Mouse (Mus musculus) stomach, adult 2 months (tissue): ENCODE measurements around the gene Rxra. TPM values are rescaled to one million over a fixed set of nuclear protein-coding genes. Genes with fewer than 3 reads are reported as not detected.

Experiments used
- polyA plus RNA-seq: library from polyadenylated mRNA; depleted of rRNA; stranded (reverse); fragments of >200 nt; gene quantifications from 2 replicates; pipeline ENCODE4 v1.2.3, GENCODE M21; 2012; rRNA removed

Rxra gene
- 56.2 and 71.5 TPM in 2 replicates for polyA plus RNA-seq

DNA sequence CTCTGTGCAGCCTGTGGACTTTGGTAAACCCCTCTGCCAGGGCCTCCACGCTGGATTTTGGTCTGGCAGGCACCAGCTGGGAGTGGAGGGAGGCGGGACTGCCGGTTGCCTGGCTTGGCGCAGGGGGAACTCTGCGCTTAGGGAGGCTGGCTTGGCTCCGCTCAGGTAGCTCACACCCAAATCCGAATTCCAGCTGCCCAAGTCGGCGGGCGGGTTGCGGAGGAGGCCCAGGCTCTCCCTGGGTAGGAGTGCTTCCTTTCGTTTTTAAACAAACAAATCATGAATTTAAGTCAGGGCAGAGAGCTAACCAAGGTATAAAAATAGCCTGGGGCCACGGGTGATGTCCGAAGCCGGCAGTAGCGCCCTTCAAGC, at the start of gene Rxra:
Gene Rxra (plus strand): TSS at position 335 of the 372 bp plus-strand sequence.

Other genes with a start within 250 kb of the Rxra start
- 6.1 and 7.5 TPM in 2 replicates for gene Vav2, start 249.4 kb upstream of the Rxra start, polyA plus RNA-seq
- gene Brd3os, start 234.1 kb upstream of the Rxra start, polyA plus RNA-seq = 3.5 and 3.7 TPM in 2 replicates
- 11.6 and 13.2 TPM in 2 replicates for gene Brd3, start 168.8 kb upstream of the Rxra start, polyA plus RNA-seq
- 9.9 and 22.8 TPM in 2 replicates for gene Wdr5, start 161.3 kb upstream of the Rxra start, polyA plus RNA-seq
- gene Col5a1, start 210.0 kb downstream of the Rxra start, polyA plus RNA-seq = 11.4 and 12.0 TPM in 2 replicates